Mouse (Mus musculus) thymus, postnatal 36 days (tissue): ENCODE results near the gene Mterf4.

Experiments used
- DNase-seq, 2 experiments: peaks; one replicate each; pipeline ENCODE4 v3.0.0; 2022; ENCODE audit warnings: mixed read lengths in 2 of 2

The Mterf4 gene

GRCm38 (mm10) chr1:93257560-93257959, 48.2 kb downstream of the Mterf4 start:
- DNase-seq: no peak

GRCm38 (mm10) chr1:93255761-93256160, 50.0 kb downstream of the Mterf4 start:
- no peak for DNase-seq

GRCm38 (mm10) chr1:93252586-93252985, 53.1 kb downstream of the Mterf4 start:
- no peak for DNase-seq
